Mouse (Mus musculus): ENCODE results near the gene Tpt1. TPM values are rescaled to one million over a fixed set of nuclear protein-coding genes. Genes with fewer than 3 reads are reported as not detected.
"Not testable (repeated sequence)": the region's sequence is repeated elsewhere in the genome, so short reads cannot be mapped to it uniquely, and the experiment has no call there.

Gene Tpt1
- total RNA-seq, 2 experiments from 2014 or later, result 1,219 to 1,311 TPM

DNA sequence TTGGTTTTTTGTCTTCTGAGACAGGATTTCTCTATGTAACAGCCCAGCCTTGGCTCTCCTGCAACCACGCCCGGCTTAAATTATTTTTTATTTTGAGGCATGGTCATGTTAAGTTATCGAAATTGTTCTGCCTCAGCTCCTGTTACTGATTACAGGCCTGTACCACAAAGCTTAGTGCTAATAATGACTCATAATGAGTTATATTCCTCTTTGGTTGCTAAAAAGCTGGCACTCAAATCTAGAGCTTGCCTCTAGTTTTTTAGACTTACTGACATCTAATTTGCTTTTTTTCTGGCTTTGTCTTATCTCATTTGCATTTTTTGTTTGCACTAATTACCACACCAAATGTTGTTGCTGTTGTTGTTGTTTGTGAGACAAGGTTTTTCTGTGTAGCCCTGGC is 8.3 kb upstream of the Tpt1 start:
- intact Hi-C loops (cut with DNase I), result no loop called here

DNA sequence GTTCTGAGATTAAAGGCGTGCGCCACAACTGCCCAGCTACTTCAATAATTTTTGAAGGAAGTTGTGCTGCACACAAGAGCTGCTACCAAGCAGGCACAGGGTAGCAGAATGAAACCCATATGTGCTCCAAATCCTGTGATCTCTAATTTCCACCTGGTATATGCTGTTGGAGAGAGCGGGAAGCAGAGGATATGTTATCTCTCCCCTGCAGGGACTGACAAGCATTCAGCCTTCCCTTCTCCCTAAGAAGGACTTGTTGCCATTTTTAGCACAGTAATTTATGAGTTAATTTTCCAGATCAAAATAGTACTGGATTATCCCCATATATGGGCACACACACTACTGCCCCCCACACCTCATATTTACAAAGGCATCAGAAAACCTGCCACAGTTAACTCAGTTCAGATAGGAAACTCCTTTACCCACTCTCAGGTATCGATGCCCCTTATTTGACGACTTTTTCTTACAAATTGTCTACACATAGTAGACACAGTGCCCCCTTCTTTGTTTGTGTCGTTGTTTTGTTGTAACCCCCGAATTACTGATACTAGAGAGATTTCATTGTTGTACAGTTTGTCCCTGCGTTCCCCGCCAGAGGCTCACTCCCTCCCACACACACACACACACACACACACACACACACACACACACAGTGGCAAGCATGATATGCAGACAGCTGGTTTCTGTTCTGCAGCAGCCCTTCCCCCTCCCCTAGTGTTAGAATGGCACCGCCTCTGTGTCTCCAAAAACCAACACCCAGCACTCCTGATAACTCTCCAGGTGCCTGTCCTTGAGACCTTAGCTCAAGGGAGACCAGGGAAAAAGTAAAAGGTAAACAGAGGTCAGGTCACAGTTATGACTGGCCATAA is 7.6 kb upstream of the Tpt1 start:
- intact Hi-C loops (cut with DNase I), result no loop called here
- DNase-seq (ENCODE audit: extremely low spot score in 1 of 2, low spot score in 2 of 2), result peak in 1 of 2 experiments; percentile 57

More for the DNA sequence above, 8.3 kb upstream of the Tpt1 start:
- DNase-seq (ENCODE audit: extremely low spot score in 1 of 2, low spot score in 2 of 2), result no peak

DNA sequence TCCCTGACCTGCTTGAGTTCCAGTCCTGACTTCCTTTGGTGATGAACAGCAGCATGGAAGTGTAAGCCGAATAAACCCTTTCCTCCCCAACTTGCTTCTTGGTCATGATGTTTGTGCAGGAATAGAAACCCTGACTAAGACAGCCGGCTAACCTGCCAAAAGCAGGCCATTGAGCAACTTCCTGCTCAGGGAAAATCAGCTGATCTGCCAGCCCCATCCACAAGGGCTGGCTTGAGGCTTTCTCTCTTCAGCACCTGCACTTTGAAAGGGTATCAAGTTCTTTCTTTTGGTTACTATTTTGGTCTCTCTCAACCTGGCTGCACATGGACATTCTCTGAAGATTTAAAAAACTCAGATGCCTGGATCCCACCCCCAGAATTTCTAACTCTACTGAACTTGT is 3.1 kb upstream of the Tpt1 start:
- DNase-seq (ENCODE audit: extremely low spot score in 1 of 2, low spot score in 2 of 2); intact Hi-C loops (cut with DNase I): not testable (repeated sequence)

DNA sequence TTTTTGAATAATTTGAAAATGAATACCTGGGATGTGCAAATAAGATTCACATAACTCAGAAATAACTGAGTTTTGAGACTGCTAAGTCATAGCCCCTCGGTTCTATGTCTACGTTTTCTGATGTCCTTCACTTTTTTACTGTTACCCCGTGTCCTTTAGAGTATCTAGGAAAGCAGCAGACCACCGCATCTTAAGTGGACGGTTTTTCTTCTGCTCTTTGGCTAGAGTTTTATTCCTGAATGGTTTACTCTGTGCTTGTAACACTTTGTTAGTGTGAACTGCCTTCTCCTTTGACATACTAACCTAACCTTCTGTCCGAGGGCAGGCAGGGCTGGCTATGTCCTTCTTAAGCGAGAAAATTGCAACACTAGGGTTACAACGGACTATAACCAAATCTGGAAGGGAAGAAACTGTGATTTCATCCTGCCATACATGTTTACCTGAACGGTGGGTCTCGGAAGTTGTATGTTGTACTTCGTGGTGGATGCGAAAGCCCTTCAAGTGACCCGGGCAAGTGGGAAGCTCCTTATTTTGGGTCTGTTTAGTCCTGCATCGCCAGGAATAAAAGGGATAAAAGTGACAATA is 690 bp upstream of the Tpt1 start:
- intact Hi-C loops (cut with DNase I), result no loop called here
- DNase-seq (ENCODE audit: extremely low spot score in 1 of 2, low spot score in 2 of 2), result no peak

DNA sequence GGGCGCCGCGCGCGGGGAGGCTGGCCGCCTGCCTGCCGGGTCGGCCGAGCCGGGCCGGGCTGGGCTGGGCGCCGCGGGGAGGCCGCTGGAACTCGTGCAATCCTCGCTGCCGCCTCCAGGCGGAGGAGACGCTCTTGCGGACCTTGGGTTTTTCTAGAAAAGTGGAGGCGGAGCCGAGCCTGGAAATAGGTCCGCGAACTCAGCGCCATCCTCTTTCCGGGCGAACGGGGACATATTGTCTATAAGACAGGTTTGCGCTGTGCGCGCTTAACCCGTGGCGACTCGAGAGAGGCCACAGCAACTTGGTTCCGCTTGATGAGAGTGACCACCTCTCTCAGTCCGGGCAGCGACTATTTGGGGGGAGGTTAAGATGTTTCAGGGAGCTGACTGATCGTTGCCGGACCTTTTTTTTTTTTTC is 814 bp downstream of the Tpt1 start:
- intact Hi-C loops (cut with DNase I), result no loop called here
- DNase-seq (ENCODE audit: extremely low spot score in 1 of 2, low spot score in 2 of 2), result peak; percentile 83 to 93

DNA sequence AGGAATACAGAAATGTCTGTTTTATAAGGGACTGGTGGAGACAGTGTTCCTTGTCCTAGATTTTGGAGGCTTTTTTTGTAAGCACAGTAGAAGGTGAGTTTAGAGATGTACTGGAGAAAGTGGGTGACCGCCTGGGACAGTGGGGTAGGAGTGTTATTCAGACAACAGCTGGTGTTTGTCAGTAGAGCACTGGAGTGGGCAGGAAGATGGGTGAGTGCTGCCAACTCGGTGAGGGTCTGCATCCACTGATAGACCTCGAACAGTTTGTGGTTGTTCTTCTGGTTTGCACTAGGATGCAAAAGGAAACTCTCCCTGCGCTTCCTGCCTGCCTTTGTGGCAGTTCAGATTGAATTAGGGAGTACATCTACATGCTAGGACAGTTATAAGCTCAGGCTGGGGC is 2.8 kb downstream of the Tpt1 start:
- intact Hi-C loops (cut with DNase I), result no loop called here
- no peak for DNase-seq (ENCODE audit: extremely low spot score in 1 of 2, low spot score in 2 of 2)

DNA sequence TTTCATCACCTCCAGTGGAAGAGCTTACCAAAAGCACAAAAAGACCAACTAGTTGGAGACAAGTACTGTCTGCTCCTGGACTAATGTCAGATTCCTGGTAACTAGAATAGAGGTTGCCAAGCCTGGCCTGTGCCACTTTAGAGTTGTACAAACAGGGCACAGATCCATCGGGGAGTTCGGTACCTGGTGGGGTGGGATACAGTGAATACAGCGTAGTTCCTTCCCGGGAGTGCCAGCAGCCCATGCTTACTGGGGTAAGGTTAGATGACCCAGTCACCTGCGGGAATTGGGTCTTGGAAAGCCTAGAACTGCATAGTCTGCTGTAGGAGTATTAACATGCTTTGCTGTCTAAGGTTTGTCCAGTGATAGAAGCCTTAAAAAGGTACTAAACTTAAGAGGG is 3.6 kb downstream of the Tpt1 start:
- intact Hi-C loops (cut with DNase I), result no loop called here
- no peak for DNase-seq (ENCODE audit: extremely low spot score in 1 of 2, low spot score in 2 of 2)

DNA sequence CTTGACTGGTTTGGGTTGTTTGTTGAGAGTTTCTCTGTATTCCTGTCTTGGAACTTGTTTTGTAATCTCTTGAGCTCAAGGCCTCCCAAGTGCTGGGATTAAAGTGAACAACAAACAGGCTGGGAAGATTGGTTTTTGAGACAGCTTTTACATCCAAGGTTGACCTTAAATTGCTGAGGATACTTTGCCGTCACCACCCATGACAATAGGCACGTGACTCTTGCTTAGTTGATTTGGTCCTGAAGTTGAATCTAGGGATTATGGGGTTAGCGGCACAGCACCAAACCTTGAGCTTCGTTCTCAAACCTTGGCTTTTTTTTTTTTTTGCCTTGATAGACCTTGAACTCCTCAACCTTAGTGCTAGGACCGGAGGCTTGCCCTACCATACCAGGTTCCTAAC is 4.3 kb downstream of the Tpt1 start:
- DNase-seq (ENCODE audit: extremely low spot score in 1 of 2, low spot score in 2 of 2), result no peak
- intact Hi-C loops (cut with DNase I), result no loop called here

DNA sequence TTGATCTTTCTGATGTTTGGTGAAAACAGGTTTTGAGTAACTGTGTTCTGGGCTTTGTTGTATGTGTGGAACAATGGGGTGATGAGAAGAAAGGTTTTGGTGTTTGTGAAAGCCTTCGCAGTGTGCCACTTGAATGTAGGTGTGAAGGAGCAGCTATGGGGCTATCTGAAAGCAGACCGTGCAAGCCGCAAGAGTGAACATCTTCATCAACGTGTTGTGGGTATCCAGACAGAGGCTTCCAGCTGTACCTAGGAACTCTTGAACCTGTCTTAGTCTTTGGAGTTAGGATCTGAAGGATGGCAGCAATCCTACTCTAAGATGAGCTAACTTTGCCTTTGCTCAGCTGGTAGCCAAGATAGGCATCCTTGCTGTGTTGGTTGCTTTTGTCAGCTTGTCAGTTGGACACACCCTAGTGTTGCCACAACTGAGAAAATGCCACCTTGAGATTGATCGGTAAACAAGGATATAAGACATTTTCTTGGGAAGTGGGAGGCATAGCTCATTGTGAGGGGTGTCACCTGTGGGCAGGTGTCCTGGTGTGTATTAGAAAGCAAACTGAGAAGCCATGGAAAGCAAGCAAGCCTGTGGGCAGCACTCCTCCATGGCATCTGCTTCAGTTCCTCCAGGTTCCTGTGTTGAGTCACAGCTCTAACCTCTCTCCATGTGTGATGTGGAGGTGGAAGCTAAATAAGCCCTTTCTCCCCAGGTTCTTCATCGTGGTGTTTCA is 5.1 kb downstream of the Tpt1 start:
- intact Hi-C loops (cut with DNase I), result no loop called here
- DNase-seq (ENCODE audit: extremely low spot score in 1 of 2, low spot score in 2 of 2), result no peak

DNA sequence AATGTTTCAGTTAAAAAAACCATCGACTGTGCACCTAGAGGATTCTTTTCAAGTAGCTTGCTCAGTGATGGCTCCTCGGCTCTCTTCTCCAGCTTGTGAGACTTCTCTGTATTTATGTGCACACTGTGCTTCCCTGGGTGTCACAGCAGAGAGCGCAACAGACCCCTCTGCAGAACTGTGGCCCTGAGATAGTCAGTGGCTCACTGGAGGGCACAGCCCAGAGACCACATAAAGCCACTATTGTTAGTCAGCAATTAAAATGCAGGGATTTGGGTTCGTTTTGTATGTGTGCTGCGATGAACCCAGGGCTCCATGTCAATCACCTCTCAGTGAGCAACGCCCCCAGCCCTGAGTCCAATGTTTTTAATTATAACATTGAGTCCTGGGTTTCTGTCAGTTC is 5.9 kb downstream of the Tpt1 start:
- DNase-seq (ENCODE audit: extremely low spot score in 1 of 2, low spot score in 2 of 2), result no peak
- intact Hi-C loops (cut with DNase I), result no loop called here

DNA sequence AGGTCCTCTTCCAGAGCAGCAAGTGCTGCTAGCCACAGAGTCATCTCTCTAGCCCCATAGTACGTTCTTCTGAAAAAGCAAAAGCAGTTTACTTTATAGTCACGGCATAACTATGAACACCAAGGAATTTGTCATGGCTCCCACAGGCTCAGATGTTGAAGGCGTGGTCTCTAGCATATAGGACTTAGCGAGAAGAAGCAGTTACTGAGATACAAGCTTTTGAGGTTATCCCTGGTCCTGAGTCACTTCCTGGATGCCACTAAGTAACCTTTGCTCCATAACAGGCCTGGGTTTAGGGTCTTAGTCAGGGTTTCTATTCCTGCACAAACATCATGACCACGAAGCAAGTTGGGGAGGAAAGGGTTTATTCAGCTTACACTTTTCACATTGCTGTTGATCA is 7.1 kb downstream of the Tpt1 start:
- no peak for DNase-seq (ENCODE audit: extremely low spot score in 1 of 2, low spot score in 2 of 2)
- intact Hi-C loops (cut with DNase I), result no loop called here

DNA sequence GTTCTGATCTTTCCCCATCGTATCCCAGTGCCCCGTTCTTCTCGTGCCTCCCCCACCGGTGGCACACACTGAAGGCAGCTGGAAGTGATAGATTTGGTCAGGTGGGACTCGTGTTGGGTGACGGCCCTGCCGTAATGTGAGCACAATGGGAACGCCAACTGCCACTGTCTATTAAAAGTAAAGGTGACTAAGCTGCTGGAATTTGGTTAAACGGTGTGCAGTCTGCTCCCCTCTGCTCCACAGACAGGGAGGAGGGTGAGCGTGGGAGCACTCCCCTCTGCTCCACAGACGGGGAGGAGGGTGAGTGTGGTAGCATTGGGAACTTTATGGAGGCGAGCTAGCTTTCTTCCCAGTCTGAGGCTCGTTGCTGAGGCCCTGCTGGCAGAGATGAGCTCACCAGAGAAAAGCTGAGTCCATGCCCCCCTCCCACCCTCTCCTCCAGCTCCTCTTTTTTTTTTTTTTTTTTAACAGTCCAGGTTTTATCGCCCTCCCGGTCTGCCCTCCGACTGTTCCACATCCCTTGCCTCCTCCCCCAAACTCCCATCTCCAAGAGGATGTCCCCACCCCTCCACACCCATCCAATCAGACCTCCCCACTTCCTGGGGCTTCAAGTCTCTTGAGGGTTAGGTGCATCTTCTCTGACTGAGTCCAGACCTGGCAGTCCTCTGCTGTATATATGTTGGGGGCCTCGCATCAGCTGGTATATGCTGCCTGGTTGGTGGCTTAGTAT is 10.5 kb downstream of the Tpt1 start:
- DNase-seq (ENCODE audit: extremely low spot score in 1 of 2, low spot score in 2 of 2), result no peak
- intact Hi-C loops (cut with DNase I), result no loop called here

DNA sequence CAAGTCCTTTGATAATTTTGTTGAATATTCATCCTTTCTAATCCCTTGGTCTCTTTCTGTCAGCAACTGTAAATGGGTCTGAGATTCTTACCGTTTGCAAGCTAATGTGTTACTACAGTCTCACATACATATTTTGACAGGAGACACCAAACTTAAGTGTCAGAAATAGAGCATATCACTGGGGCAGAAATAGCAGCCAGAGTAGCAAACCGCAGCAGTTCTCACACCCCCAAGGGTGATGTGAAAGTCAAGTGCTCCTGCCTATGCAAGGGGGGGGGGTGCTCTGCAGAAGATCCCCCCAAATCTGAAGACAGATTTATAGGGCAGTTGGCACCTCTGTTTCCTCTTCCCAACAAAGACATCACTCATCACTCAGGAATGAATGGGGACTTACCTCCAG is 13.3 kb downstream of the Tpt1 start:
- no peak for DNase-seq (ENCODE audit: extremely low spot score in 1 of 2, low spot score in 2 of 2)

DNA sequence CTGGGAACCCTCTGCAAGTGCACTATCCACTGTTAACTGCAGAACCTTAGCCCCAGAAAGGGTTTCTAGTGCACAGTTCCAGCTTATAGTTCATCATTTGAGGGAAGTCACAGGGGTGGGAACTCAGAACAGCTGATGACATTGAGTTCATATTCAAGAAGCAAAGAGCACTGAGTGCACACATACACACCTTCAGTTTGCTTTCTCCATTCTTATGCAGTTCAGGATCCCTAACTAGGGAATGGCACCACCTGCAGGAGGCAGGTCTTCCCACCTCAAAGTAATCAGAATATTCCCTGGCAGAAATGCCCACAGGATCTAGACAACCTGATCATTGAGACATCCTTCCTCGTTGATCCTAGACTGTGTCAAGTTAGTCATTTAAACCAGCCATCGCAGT is 14.7 kb downstream of the Tpt1 start:
- no peak for DNase-seq (ENCODE audit: extremely low spot score in 1 of 2, low spot score in 2 of 2)
- intact Hi-C loops (cut with DNase I), result no loop called here

More for the DNA sequence above, 13.3 kb downstream of the Tpt1 start:
- intact Hi-C loops (cut with DNase I), result no loop called here

DNA sequence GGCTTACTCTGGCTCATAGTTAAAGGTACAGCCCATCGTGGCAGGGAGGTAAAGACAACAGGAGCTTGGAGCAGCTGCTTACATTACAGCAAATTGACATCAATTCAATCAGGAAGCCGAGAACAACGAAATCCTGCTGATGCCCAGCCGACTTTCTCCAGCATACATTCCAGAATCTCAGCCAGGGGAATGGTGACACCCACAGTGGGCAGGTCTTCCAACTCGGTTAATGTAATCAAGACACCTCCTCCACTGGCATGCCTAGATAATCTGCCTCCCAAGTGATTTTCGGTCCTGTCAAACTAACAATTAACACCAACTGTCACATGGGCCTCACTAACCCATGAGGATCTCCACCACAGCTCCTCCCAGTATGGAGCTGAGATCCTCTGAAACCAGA is 17.8 kb downstream of the Tpt1 start:
- intact Hi-C loops (cut with DNase I), result no loop called here
- no peak for DNase-seq (ENCODE audit: extremely low spot score in 1 of 2, low spot score in 2 of 2)

DNA sequence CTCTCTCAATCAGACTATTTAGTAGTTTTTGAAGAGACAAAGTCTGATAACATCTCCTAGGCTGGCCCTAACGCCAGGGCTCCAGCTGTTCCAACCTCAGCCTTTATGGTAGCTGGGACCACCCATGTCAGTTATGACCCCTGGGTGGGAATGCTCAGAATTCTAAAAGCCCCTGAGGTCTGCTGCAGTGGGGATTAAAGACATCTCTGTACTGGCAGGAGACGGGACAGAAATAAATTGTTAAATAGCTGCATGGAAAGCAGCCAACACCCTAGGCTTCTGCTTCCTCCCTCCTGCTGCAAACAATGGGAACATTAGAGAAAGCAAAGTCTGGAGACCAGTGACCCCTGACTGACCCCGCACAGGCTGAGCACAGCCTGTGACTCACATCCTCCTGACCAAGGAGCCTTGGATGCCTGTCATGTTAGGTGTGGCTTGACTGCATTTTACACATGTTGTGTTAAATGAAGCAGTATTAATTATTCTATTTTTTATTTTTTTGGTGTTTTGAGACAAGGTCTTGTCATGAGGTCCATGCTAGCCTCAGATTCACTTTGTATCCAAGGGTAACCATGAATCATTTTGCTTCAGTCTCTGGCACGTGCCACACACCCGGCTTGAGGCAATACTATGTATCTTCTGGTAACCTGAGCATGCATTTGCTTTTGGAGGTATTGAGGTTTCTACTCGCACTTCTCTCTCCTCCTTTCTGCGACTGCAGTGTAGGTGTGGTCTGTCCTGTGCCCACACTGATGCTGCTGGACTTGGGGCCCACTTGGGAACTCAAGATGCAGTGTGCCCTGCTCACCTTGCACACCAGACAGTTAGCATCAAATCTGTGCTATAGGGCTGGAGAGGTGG is 18.9 kb downstream of the Tpt1 start:
- intact Hi-C loops (cut with DNase I), result no loop called here
- DNase-seq (ENCODE audit: extremely low spot score in 1 of 2, low spot score in 2 of 2), result peak in 1 of 2 experiments; percentile 85

DNA sequence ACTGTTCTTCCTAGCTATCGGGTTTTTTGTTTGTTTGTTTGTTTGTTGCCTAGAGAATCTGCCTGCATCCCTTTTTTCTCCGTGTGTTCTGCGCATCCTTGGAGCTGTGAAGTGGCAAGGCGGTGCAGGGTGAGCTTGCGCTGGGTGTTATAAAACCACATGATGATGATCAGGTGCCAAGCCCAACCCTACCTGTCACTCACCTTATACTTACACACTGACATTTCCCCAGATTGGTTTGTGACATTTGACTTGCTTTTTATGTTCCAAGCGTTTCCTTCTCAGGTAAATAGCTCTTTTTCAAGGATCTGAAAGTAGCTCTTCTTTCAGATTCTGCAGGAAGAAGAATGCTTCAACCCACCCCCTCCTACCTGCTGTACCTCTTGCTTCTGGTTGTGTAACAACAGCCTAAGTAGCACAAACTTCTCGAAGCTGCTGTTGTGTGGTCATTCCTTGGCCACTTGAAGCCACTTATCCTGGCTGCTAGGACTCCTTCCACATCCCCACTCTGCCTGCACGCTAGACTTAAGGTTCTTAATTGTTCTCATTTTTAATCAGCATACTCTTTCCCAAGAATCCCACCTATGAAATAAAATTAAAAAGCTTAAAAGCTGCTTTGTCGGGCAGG is 21.9 kb downstream of the Tpt1 start:
- intact Hi-C loops (cut with DNase I), result no loop called here

DNA sequence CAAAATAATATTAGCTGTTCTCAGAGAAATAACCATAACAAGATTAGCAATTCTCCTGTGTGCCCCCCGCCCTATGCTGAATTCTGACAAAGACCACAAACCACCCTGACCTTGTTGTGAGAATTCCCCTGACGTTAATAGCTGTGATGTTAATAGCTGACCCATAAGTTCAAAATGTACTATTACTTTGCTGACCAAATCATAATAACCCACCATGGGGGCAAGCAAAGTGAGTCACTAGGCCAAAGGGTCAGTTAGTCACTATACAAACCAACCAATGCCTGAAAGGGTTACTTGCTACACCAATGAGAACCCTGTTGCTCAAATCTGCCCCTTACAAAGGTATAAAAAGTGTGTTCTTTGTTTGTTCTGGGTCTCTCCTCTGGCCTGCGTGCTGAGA is 23.1 kb downstream of the Tpt1 start:
- DNase-seq (ENCODE audit: extremely low spot score in 1 of 2, low spot score in 2 of 2); intact Hi-C loops (cut with DNase I): not testable (repeated sequence)

More for the DNA sequence above, 21.9 kb downstream of the Tpt1 start:
- DNase-seq (ENCODE audit: extremely low spot score in 1 of 2, low spot score in 2 of 2), result no peak
